Mouse (Mus musculus): ENCODE data around the gene Idh3a. TPM values are rescaled to one million over a fixed set of nuclear protein-coding genes. Genes with fewer than 3 reads are reported as not detected.

Gene Idh3a
- polyA plus RNA-seq, 1 experiment from 2014 or later = 97.1 TPM

Other genes with a start within 250 kb of the Idh3a start
- 5.2 and 5.4 TPM in 2 replicates for gene Dmxl2, start 84.7 kb upstream of the Idh3a start, polyA plus RNA-seq (2015; fragmentation: Nextera tagmentation; extraction: Ambion mirVana)
- not detected in 2 replicates for gene Sh2d7, start 47.4 kb upstream of the Idh3a start, polyA plus RNA-seq (2015; fragmentation: Nextera tagmentation; extraction: Ambion mirVana)
- gene Cib2, start 26.1 kb upstream of the Idh3a start, polyA plus RNA-seq (2015; fragmentation: Nextera tagmentation; extraction: Ambion mirVana) = 26.1 and 27.3 TPM in 2 replicates
- 0.25 and 0.31 TPM in 2 replicates for gene Acsbg1, start 75.5 kb downstream of the Idh3a start, polyA plus RNA-seq (2015; fragmentation: Nextera tagmentation; extraction: Ambion mirVana)
- gene Dnaja4, start 112.5 kb downstream of the Idh3a start, polyA plus RNA-seq (2015; fragmentation: Nextera tagmentation; extraction: Ambion mirVana) = 8.9 and 11.5 TPM in 2 replicates
- gene Wdr61, start 148.2 kb downstream of the Idh3a start, polyA plus RNA-seq (2015; fragmentation: Nextera tagmentation; extraction: Ambion mirVana) = 156 and 174 TPM in 2 replicates
- 572 and 589 TPM in 2 replicates for gene Crabp1, start 178.4 kb downstream of the Idh3a start, polyA plus RNA-seq (2015; fragmentation: Nextera tagmentation; extraction: Ambion mirVana)

All from limb, embryonic 13.5 days (tissue).